16 mouse cellular contexts compared by ENCODE assay signal in the genomic region with DNA sequence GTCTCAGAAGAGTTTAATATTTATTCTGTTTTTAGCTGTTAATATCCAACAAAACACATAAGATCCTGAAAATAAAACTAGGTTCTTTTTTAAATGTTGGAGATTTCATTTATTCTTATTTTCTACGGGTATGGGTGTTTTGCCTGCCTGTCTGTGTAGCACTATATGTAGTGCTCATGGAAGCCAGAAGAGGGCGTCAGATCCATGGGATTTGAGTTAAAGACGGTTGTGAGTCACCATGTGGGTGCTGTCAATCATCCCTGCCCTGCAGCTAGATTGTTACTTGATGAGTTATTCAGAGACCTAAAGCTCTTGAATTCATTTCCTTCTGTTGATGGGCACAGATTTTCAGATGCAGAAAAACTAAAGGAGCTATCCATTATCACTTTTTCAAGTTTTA.
DNase-seq lines count a peak whose midpoint lies in the region; ATAC-seq and TF ChIP-seq lines count a peak whose summit lies in the region.
"Had no signal": no experiment of that assay in that cellular context is flagged by ENCODE, and none has a peak within 500 bp of the region (broad histone marks: within the 10 kb centered on the region; RNA-seq: fewer than 3 reads in every experiment).

No protein-coding gene starts in this region.

- no peak overlapping the region for H3K27ac ChIP-seq in kidney, postnatal 0 days
- H3K27ac ChIP-seq in kidney, embryonic 16.5 days (ENCODE audit: low read length) = no peak overlapping the region
- H3K27ac ChIP-seq in midbrain, embryonic 13.5 days = no peak overlapping the region
- H3K27ac ChIP-seq: embryonic facial prominence, embryonic 13.5 days; heart, embryonic 13.5 days; hindbrain, embryonic 15.5 days had no signal

- WGBS in kidney, postnatal 0 days = 47% methylated on average over 3 of the region's 3 CpGs
- 39% methylated on average over 3 of the region's 3 CpGs for WGBS in kidney, embryonic 16.5 days
- WGBS in midbrain, embryonic 13.5 days = 32% methylated on average over 3 of the region's 3 CpGs

- no peak for ATAC-seq in kidney, postnatal 0 days (replicated peaks; ENCODE audit: low FRiP score, low read depth)
- ATAC-seq in kidney, embryonic 16.5 days (ENCODE audit: low FRiP score, low TSS enrichment) = no peak
- ATAC-seq in midbrain, embryonic 13.5 days = no peak
- ATAC-seq: forebrain, embryonic 14.5 days had no signal

- TF ChIP-seq CTCF in kidney, postnatal 0 days (IDR thresholded peaks at IDR 0.05; ENCODE audit: low read depth) = peak; percentile 24; the same call in 1 of the 2 replicates

- H3K36me3 ChIP-seq in kidney, postnatal 0 days (ENCODE audit: insufficient read depth, low read length) = no peaks in the 10 kb centered on the region
- H3K36me3 ChIP-seq in kidney, embryonic 16.5 days (ENCODE audit: insufficient read depth, low read length) = no peaks in the 10 kb centered on the region
- no peaks in the 10 kb centered on the region for H3K36me3 ChIP-seq in midbrain, embryonic 13.5 days
- H3K36me3 ChIP-seq: embryonic facial prominence, embryonic 13.5 days; heart, embryonic 13.5 days; hindbrain, embryonic 15.5 days had no signal

- no peaks in the 10 kb centered on the region for H3K9me3 ChIP-seq in kidney, postnatal 0 days (replicated peaks; ENCODE audit: low read length)
- no peaks in the 10 kb centered on the region for H3K9me3 ChIP-seq in kidney, embryonic 16.5 days (ENCODE audit: low read length)
- H3K9me3 ChIP-seq in midbrain, embryonic 13.5 days = no peaks in the 10 kb centered on the region
- H3K9me3 ChIP-seq: embryonic facial prominence, embryonic 13.5 days; heart, embryonic 13.5 days; hindbrain, embryonic 15.5 days had no signal

- H3K4me3 ChIP-seq in kidney, postnatal 0 days (replicated peaks; ENCODE audit: low read depth, low read length) = no peak overlapping the region
- H3K4me3 ChIP-seq in kidney, embryonic 16.5 days (ENCODE audit: low read length) = no peak overlapping the region
- H3K4me3 ChIP-seq in midbrain, embryonic 13.5 days (replicated peaks) = no peak overlapping the region
- H3K4me3 ChIP-seq: embryonic facial prominence, embryonic 13.5 days; heart, embryonic 13.5 days; hindbrain, embryonic 15.5 days had no signal

- no peaks in the 10 kb centered on the region for H3K27me3 ChIP-seq in kidney, postnatal 0 days (ENCODE audit: insufficient read depth, low read length)
- no peaks in the 10 kb centered on the region for H3K27me3 ChIP-seq in kidney, embryonic 16.5 days (ENCODE audit: insufficient read depth, low read length)
- no peaks in the 10 kb centered on the region; the same call in 1 of the 2 replicates for H3K27me3 ChIP-seq in midbrain, embryonic 13.5 days
- H3K27me3 ChIP-seq: hindbrain, embryonic 15.5 days had no signal

- DNase-seq in adrenal gland, postnatal 14 days = peak; percentile 42
- no peak for DNase-seq in adrenal gland, postnatal 25 days
- no peak for DNase-seq in kidney, postnatal 0 days (ENCODE audit: low spot score)
- DNase-seq in 416B (ENCODE audit: low read depth) = peak; percentile 50
- peak; percentile 18 for DNase-seq in brain, adult 2 months (ENCODE audit: low read depth, low spot score)
- no peak for DNase-seq in spleen, adult 12 weeks (ENCODE audit: low spot score)
- DNase-seq: cerebellum, postnatal 25 days; gastrocnemius, postnatal 14 days; spleen, adult 18-20 months had no signal

- H3K9ac ChIP-seq in kidney, postnatal 0 days (ENCODE audit: low read depth, low read length) = no peak overlapping the region
- no peak overlapping the region for H3K9ac ChIP-seq in kidney, embryonic 16.5 days (replicated peaks; ENCODE audit: low read length)
- H3K9ac ChIP-seq in midbrain, embryonic 13.5 days (replicated peaks) = no peak overlapping the region
- H3K9ac ChIP-seq: embryonic facial prominence, embryonic 13.5 days; heart, embryonic 13.5 days; hindbrain, embryonic 15.5 days had no signal

- H3K4me1 ChIP-seq in kidney, postnatal 0 days (replicated peaks; ENCODE audit: insufficient read depth, low read length) = peaks cover 6% of the 10 kb centered on the region; the same call in 1 of the 2 replicates
- peaks cover 6% of the 10 kb centered on the region; the same call in 1 of the 2 replicates for H3K4me1 ChIP-seq in kidney, embryonic 16.5 days (ENCODE audit: insufficient read depth, low read length)
- peaks cover 13% of the 10 kb centered on the region for H3K4me1 ChIP-seq in midbrain, embryonic 13.5 days (replicated peaks)
- H3K4me1 ChIP-seq: embryonic facial prominence, embryonic 13.5 days; heart, embryonic 13.5 days had no signal

- H3K4me2 ChIP-seq in kidney, postnatal 0 days (ENCODE audit: low read length) = no peak overlapping the region
- H3K4me2 ChIP-seq in kidney, embryonic 16.5 days (replicated peaks; ENCODE audit: low read depth, low read length) = no peak overlapping the region
- H3K4me2 ChIP-seq in midbrain, embryonic 13.5 days (replicated peaks) = no peak overlapping the region
- H3K4me2 ChIP-seq: embryonic facial prominence, embryonic 13.5 days; heart, embryonic 13.5 days; hindbrain, embryonic 15.5 days; midbrain, embryonic 11.5 days had no signal

Comparison
In these comparisons a context has a peak if more than half of its experiments do, and no peak if none do; other contexts are left out.
1. DNase-seq: peak in adrenal gland, postnatal 14 days (single experiment), 416B (single experiment) and brain, adult 2 months (single experiment); none in adrenal gland, postnatal 25 days (single experiment), kidney, postnatal 0 days (single experiment) and spleen, adult 12 weeks (single experiment).